Mouse (Mus musculus) gastrocnemius, postnatal 4 days (tissue): ENCODE data around the gene Mast4. TPM values are rescaled to one million over a fixed set of nuclear protein-coding genes. Genes with fewer than 3 reads are reported as not detected.
"Not testable (repeated sequence)": the region's sequence is repeated elsewhere in the genome, so short reads cannot be mapped to it uniquely, and the experiment has no call there.

Experiments used
- DNase-seq, 2 experiments: peaks; one replicate each; pipeline ENCODE4 v3.0.0; 2021 to 2022; ENCODE audit warnings: low spot score in 2 of 2, mixed read lengths in 2 of 2
- long read RNA-seq, 2 experiments: library from polyadenylated mRNA; stranded (forward); transcript quantifications; one replicate each; pipeline ENCODE4 v2.0.0; 2021
- total RNA-seq, 2 experiments: library from RNA; stranded (reverse); gene quantifications; 2 replicates each; pipeline ENCODE4 v1.2.3; 2021

The Mast4 gene
- total RNA-seq, result 10 to 100 TPM; 45.1 to 46.7 TPM
- long read RNA-seq, experiment 1, partial matches to known transcripts, result 0 of 13 reads
- long read RNA-seq, experiment 1, other reads (novel, unspliced or antisense), result 13 of 13 reads
- long read RNA-seq, experiment 2, partial matches to known transcripts, result 1 of 11 reads
- long read RNA-seq, experiment 2, other reads (novel, unspliced or antisense), result 9 of 11 reads

DNA sequence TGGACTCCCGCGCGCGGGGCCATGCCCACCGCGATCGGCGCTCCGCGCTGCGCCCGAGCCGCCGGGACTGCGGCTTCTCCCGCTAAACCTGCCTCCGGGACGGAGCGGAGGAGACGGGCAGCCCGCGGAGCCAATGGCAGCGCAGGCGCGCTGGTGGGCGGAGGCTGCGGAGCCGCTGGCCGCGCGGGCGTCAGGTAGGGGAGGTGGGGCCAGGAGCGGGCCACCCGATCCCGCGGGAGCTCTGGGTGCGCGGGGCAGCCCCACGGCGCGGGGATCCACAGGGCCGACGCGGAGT, at the start of gene Mast4:
Mast4 (minus strand) TSS at position 106 of the 295 bp plus-strand sequence.
- peak; percentile 80 to 91 for DNase-seq

DNA sequence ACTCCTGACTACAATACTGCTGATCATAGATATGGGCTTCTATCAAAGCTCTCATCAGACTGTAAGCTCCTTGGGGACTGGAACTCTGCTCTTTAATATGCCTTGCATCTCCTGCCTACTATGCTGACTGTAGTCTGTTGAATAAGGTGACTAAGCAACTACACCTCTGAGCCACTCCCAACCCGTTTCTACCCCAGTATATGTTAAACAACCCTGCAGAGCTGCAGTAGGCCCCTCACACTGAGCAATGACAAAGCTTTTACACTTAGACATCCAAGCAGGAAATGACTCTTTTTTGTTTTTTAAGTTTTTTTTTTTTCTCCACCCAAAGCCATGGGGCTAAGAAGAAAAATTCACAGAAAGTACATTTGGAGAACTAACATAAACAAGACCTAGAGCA, 40.2 kb upstream of the Mast4 start:
- DNase-seq, result no peak

DNA sequence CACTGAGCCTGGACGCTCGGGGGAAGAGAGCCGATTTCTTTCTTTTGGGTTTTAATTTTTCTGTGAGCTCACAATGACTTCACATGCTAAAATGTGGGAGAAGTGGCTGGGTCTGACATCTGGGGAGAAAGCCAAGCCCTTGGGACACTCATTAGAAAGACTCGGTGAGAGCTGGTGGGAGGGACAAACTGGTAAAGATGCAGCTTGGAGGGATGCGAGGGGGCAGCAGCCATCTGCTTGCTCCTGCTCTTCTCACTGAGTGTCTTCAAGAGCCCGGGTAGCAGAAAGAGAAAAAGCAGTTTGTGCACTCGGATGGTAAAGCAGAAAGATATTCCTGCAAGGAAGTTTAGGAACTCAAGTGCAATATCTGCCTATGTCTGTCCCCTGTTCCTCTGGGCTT, 34.9 kb upstream of the Mast4 start:
- no peak for DNase-seq

DNA sequence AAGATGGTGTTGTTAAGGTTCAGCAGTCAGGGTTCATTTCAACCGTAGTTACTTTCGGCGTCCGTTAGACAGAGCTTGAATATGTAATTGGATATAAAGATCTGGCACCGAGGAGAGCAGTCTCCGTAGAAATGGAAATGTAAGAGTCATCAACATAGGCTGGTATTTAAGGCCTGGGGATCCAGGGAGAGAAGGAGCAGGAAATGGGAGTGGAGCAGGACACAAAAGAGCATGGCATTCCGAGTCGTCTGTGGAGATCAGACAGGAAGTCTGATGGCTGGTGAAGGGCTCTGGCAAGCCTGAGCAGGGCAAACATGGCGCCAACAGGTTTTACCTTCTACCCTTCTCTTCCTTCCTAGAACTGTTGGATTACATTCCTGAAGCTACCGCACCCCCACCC, 28.9 kb upstream of the Mast4 start:
- DNase-seq, result no peak

DNA sequence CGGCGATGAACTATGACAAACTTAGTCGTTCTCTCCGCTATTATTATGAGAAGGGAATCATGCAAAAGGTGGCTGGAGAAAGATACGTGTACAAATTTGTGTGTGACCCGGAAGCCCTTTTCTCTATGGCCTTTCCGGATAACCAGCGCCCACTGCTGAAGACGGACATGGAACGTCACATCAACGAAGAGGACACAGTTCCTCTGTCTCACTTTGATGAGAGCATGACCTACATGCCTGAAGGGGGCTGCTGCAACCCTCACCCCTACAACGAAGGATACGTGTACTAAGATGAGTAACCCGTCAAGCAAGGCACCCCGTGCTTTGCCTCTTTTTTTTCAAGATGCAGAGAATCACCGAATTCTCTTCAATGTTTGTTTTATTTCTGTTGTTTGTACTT, 23.1 kb upstream of the Mast4 start:
- not testable (repeated sequence) for DNase-seq

DNA sequence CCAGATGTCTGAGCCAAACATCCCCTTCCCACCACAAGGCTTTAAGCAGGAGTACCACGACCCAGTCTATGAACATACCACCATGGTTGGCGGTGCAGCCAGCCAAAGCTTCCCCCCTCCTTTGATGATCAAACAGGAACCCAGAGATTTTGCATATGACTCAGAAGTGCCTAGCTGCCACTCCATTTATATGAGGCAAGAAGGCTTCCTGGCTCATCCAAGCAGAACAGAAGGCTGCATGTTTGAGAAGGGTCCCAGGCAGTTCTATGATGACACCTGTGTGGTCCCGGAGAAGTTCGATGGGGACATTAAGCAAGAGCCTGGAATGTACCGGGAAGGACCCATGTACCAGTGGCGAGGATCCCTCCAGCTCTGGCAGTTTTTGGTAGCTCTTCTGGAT, 22.6 kb upstream of the Mast4 start:
- DNase-seq, result not testable (repeated sequence)

DNA sequence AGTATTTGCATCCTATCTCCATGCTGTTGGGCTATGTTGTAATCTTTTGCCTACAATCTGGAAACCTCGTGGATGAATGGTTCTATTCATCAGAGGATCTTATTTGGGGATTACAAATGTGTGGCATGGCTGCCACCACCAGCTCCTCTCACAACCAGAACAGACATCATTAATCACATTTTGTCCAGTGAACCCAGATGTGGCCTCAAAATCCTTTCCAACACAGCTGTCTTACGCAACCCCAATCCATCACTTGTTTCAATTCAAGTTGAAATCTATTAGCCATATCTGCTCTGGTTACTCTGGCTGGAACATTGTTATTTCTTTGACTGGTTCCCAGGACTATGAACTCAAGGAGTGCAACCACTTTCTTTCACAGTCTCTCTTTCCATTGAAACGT, 20.4 kb upstream of the Mast4 start:
- no peak for DNase-seq

DNA sequence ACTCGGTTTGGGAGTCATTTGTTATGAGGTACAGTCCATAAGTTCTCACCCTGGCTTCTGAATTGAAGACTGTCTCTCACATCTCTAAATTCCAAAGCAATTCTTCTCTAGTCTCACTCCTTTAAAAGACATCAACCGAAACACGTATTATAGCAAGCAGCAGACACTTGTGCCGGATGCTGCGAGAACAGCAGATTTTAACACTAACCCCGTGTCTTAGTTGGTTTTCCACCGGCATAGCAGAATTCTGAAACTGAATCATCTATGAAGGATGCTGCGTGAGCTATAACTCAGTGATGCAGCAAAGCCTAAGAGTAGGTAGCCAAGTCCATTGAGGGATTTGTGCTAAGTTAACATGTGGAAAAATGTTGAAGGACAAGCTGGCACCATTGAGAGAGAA, 10.5 kb upstream of the Mast4 start:
- no peak for DNase-seq

DNA sequence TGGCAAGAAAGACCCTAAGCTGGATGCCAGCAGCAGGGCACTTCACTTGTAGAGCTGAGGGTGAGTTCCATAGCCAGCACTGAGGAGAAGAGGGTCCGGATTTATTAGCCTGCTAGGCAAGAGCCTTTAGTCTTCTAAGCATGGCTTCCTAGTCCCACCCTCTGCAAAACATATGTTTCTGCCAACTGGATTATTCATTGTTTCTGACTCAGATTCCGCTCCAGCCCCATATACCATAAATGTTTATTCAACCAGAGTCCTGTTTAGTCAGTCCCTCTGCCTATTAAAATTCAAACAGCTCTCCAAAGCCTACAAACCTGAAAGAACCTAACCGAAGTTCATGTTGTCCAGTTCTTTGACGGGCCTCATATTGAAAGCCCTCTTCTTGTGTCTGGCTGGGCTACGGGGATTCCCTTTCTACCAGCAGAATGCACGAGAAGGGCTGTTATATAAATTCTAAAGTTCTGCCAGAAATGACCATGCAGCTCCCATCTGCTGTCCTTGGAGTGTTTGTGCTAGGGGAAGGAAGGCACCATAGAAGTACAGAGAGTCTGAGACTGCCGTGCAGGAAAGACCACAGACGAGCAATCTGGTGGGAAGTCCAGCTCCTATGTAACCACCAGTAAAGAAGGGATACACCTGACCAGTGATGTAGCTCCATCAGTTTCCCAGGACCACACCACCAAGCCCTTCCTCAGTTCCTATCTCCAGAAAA, 9.9 kb upstream of the Mast4 start:
- DNase-seq, result no peak

DNA sequence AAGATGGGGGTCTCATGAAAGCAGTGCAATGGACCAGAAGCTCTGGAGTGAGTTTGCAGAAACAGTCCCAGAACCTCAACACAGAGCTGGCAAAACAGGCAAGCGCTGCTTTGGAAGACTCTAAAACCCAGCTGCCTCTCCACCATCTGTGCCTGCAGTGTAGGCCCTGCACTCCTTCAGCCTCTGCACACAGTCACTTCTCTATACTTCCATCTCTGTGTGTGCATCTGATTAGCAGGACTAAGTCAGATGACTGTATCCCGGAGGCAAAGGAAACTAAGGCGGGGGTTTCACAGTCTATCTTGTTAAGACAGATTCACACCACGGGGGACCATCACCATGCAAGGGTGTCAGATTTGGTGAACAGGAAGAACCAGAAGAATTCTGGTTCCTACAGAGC, 6.7 kb upstream of the Mast4 start:
- DNase-seq, result no peak

DNA sequence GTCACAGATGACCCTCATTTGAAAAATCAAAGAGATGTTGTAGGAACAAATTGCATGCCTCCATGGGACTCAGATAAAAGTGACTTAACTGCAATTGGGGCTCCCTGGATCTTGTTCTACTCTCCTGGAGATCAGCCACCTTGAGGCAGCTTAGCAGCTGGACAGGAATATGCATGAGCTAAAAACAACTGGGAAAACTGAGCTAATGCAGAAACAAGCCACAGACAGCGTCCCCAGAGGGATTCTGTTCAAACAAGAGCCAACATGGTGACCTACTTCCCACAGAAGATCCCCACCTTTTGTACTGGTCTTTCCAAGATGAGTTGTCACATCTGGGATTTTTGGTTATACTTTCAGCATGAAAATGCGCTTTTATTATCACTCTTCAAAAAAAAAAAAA, 4.3 kb upstream of the Mast4 start:
- DNase-seq, result peak in 1 of 2 experiments; percentile 36

DNA sequence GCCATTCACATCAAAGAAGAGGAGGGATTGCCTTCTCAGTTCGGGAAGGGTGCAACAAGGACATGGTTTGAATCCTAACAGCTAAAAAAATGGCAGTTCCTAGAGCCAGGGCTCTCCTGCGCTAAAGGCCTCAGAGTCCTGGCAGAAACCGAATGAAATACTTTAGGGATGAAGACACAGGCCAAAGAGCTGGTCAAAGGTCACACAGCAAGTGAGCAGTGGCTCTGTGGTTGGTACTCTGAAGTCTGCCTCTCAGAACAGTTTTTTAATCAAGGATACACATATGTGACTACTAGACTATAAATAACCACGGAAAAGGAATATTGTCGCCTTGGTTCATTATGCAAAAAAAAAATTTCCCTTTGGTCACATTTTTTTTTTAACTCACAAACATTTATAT, 1.9 kb upstream of the Mast4 start:
- DNase-seq, result no peak

DNA sequence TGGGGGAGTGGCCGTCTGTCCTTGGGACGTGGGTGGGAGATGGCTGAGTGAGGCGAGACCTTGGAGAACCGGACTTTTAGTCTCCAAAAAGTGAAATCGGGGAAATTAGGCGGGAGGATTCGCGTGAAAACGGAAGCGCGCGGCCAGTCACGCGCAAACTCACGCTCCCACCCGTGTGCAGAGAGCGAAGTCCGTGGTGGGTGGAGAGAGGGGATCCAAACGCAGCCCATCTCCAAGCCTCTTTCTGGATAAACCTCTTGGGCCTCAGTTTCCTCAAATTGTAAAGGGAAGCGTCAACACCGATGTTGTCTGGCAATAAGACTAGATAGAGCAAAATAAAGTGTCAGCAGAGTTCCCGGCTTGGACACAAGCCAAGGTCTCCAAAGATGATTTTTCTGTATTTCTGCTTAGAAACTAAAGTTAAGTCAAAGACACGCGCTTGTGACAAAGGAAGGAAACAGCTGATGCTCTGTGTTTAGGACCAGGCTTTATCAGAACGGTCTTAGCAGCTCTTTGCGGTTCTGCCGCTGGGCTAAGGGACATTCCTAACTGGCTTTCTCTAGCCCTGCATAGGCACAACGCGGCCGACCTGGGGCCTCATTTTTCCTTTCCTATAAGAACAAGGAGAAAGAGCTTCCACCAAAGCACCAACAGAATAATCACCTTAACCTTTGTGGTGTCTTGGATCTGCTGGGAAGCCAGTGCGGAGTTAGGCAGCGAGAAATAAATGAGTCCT, 594 bp upstream of the Mast4 start:
- peak in 1 of 2 experiments; percentile 18 for DNase-seq

DNA sequence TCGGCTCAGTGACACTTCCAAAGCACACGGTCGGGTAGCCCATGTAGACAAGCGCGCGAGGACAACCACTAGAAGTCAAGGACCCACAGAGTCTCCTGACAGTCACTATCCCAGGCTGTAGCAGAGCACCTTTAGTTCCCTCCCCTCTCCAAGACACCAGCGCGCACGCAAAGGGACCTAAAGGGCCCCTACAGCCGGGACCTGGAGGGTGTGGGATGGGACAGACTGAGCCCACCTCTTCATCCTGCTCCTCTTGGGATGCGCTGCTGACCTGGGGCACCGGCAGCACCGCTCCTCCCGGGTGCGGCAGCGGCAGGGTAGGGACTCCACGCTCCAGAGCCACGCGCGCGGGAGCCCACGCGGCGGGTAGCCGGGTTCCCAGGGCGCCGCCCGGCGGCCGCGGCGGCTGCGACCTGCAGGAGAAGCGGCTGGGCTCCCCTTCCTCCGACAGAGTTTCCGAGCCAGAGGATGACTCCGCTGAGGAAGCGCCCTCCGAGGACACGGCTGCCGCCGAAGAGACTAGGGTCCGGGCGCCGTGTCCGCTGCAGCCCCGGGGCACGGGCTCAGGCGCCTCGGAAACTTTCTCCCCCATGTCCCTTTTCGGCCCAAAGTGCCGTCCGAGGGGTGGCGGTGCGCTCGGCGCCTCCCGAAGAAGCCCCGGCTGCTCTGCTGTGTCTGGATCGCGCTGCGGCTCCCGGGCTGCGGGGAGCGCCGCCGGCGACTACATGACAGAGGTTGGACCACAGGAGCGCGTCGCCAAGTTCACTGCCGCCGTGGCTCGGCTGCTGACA, 501 bp downstream of the Mast4 start:
- DNase-seq, result peak; percentile 50 to 63

DNA sequence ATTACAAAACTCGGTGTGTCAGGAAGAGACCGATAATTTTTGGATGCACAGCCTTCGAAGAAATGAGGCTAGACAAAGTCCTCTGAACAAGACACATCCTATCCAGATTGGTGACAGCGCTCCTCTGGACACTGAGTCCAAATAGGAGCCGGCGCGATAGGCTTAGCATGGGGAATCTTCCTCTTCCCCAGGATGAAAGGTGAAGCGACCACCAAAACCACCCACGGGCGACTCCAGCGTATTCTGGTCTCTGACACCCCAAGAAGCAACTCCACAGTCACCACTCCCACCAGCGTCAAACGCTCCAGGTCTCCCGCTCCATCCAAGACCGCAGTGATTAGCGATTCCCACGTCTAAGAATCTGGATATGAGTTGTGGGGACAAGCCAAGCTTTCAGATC, 1.1 kb downstream of the Mast4 start:
- no peak for DNase-seq

DNA sequence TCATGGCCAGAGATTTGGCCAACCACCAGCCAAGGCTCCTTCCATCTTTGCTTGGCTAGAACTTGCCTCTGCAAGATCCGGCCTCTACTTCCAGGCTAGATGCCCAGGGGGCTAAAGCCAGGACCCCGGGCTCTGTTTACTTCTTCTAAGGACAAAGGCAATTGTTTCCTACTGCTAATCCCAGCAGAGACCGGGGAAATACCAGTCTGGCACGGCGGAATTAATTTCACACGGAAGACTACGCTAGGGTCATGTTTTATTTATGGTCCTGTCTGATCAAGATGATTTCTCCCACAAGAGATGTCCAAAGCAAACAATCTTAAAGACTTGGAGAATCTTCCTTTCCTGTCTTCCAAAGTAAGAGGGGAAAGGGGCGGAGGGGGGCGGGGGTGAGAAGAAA, 1.6 kb downstream of the Mast4 start:
- no peak for DNase-seq

DNA sequence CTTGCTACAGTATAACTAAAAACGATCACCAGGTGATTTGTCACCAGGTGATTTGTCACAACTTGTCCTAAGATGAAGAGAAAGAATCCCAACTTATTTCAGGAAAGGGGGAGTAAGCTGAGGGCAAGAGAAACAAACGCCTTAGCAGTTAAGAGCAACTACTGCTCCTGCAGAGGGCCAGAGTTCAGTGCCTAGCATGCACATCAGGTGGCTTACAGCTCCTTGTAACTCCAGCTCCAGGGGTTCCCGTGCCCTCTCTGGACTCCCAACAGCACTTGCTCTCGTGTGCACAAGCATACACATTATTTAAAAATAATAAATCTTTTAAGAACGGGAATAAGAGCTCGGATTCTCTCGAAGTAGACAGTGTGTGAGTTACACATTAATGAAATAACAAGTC, 3.2 kb downstream of the Mast4 start:
- DNase-seq, result no peak

DNA sequence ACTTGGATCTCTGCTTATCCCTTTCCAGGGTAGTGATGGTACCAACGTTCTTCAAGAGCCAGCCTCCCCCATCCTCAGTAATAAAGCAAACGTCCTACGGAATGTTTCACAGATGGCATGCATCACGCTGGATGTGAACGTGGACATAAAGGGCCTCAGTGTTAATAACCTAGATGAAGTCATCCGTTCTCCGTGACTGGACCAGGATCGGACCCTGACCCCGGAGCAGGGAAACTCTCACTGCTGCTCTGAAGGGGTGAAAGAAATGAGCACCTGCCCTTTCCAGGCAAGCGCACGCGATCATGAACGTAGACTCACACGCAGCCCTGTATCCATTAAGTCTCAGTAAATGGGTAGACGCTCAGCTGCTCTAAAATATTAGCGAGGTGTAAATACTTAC, 6.0 kb downstream of the Mast4 start:
- no peak for DNase-seq

DNA sequence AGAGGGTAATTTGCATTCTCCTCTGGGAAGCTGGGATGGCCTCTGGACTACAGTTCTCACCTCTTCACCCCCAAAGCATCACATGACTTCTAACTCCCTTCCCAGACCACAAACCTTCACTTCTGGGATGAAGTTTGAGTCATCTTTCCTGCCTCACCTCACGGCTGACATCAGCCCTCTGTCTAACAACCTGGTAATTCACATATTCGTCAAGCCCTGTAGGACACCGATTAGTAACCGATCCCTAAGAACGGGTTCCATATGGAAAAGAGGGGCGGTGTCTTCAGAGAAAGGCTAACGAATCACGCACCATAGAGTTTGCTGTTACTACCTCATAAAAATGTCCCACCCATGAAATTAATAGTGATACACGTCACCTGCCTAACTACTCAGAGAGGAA, 6.5 kb downstream of the Mast4 start:
- no peak for DNase-seq

DNA sequence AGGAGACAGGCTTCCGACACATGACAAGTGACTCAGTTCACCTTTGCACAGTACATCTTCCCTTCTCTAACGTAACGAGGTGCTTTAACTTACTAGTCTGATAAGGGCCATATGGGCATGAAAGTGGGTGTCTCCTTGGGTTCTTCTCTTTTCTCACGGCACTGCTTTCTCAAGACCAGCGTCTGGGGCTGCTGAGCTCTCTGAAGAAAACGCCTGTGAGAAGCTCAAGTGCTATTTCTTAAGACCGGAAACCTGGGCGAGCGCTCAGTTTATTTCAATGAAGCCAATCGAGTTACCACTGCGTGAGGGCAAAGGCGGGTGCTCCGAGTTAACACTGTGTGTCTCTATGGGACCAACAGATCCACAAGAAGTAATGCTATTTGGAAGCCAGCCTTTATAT, 8.1 kb downstream of the Mast4 start:
- DNase-seq, result no peak

DNA sequence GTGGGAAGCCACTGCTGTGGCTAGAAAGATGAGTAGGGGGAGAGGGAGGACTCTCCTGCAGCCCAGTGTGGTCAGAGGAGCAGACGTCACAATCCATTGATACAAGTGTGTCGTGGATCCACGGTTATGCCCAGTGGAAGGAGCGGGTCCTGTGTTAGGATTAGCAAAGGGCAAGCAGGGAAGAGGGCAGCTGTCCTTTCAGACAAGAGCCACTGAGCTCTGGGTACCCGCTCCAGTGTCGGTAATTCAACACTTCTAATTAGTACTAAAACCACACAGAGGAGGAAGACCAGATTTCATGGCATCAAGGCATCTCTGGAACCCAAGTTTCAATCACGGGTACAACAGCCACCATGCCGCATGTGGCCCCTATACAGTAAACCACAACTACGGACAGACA, 14.4 kb downstream of the Mast4 start:
- DNase-seq, result no peak

DNA sequence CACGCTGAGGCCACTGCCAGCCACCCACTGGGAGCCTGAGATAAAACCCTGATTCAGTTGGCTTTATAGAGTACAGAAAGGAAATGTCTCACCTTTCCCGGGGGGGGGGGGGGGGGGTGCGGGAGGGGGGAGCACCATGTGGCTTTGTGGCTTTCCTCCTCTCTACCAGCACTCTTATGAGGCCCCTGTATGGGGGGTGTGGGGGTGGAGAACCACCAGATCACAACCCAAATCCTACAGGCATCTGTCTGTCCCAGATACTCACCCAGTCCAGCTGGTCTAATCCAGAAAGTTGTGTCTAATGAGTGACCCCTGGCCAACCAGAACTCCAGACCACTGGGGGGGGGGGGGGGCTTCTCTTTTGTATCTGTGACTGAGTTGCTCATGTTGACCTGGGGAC, 15.0 kb downstream of the Mast4 start:
- DNase-seq, result no peak
